Mouse (Mus musculus): ENCODE results near the gene Gm26566.
"Not testable (repeated sequence)": the region's sequence is repeated elsewhere in the genome, so short reads cannot be mapped to it uniquely, and the experiment has no call there.

The Gm26566 gene

GRCm38 (mm10) chr4:88739036-88739435 is 17.4 kb downstream of the Gm26566 start:
- no peak for DNase-seq

GRCm38 (mm10) chr4:88741426-88741825 is 19.8 kb downstream of the Gm26566 start:
- no peak for DNase-seq

GRCm38 (mm10) chr4:88742771-88743371 is 21.3 kb downstream of the Gm26566 start:
- DNase-seq, result no peak

- peak in 1 of 2 experiments; percentile 20 for DNase-seq
These were observed 22.6 kb downstream of the Gm26566 start for GRCm38 (mm10) chr4:88744207-88744606.

GRCm38 (mm10) chr4:88749926-88750325 is 28.3 kb downstream of the Gm26566 start:
- DNase-seq, result peak in 1 of 2 experiments; percentile 15

- DNase-seq, result peak; percentile 73
These were observed 33.3 kb downstream of the Gm26566 start, which contains the start of gene Gm13271 for GRCm38 (mm10) chr4:88754818-88755340. Gene Gm13271, plus strand, starts transcription at chr4:88754868.

GRCm38 (mm10) chr4:88756581-88757513 is 35.2 kb downstream of the Gm26566 start:
- DNase-seq, result peak; percentile 11 to 25

GRCm38 (mm10) chr4:88757628-88758031 is 36.0 kb downstream of the Gm26566 start:
- peak; percentile 88 to 90 for DNase-seq

- not testable (repeated sequence) for DNase-seq
These were observed 37.1 kb downstream of the Gm26566 start for GRCm38 (mm10) chr4:88758751-88759150.

- peak; percentile 37 to 38 for DNase-seq
These were observed 38.1 kb downstream of the Gm26566 start, which contains the start of gene Gm13283 for GRCm38 (mm10) chr4:88759610-88760268. Gene Gm13283, plus strand, starts transcription at chr4:88760119.

- peak; percentile 62 to 78 for DNase-seq
These were observed 38.8 kb downstream of the Gm26566 start for GRCm38 (mm10) chr4:88760431-88760830.

GRCm38 (mm10) chr4:88761776-88762175 is 40.2 kb downstream of the Gm26566 start:
- peak; percentile 74 to 78 for DNase-seq

GRCm38 (mm10) chr4:88762341-88762740 is 40.7 kb downstream of the Gm26566 start:
- DNase-seq, result peak in 1 of 2 experiments; percentile 27

- peak; percentile 18 to 49 for DNase-seq
These were observed 41.9 kb downstream of the Gm26566 start for GRCm38 (mm10) chr4:88763384-88764018.
